Mouse (Mus musculus): ENCODE measurements around the gene Ffar1. TPM values are rescaled to one million over a fixed set of nuclear protein-coding genes. Genes with fewer than 3 reads are reported as not detected.

Gene Ffar1
- polyA plus RNA-seq, 1 experiment from 2014 or later, result not detected

Other genes with a start within 250 kb of the Ffar1 start
- gene Upk1a, start 248.7 kb downstream of the Ffar1 start, polyA plus RNA-seq (2016; fragmentation: Nextera tagmentation; extraction: Ambion mirVana), result 1.4 and 2.0 TPM in 2 replicates
- gene Cox6b1, start 235.4 kb downstream of the Ffar1 start, polyA plus RNA-seq (2016; fragmentation: Nextera tagmentation; extraction: Ambion mirVana), result 783 and 848 TPM in 2 replicates
- not detected in 2 replicates for gene Etv2, start 225.7 kb downstream of the Ffar1 start, polyA plus RNA-seq (2016; fragmentation: Nextera tagmentation; extraction: Ambion mirVana)
- 150 and 155 TPM in 2 replicates for gene Rbm42, start 211.2 kb downstream of the Ffar1 start, polyA plus RNA-seq (2016; fragmentation: Nextera tagmentation; extraction: Ambion mirVana)
- gene Haus5, start 196.6 kb downstream of the Ffar1 start, polyA plus RNA-seq (2016; fragmentation: Nextera tagmentation; extraction: Ambion mirVana), result 64.3 and 70.0 TPM in 2 replicates
- not detected in 2 replicates for gene Pmis2, start 190.0 kb downstream of the Ffar1 start, polyA plus RNA-seq (2016; fragmentation: Nextera tagmentation; extraction: Ambion mirVana)
- gene 2200002J24Rik, start 162.6 kb downstream of the Ffar1 start, polyA plus RNA-seq (2016; fragmentation: Nextera tagmentation; extraction: Ambion mirVana), result not detected in 2 replicates
- gene Atp4a, start 149.4 kb downstream of the Ffar1 start, polyA plus RNA-seq (2016; fragmentation: Nextera tagmentation; extraction: Ambion mirVana), result 0.50 and 0.60 TPM in 2 replicates
- 158 and 162 TPM in 2 replicates for gene Tmem147, start 132.0 kb downstream of the Ffar1 start, polyA plus RNA-seq (2016; fragmentation: Nextera tagmentation; extraction: Ambion mirVana)
- 0.51 and 0.71 TPM in 2 replicates for gene Gapdhs, start 117.9 kb downstream of the Ffar1 start, polyA plus RNA-seq (2016; fragmentation: Nextera tagmentation; extraction: Ambion mirVana)
- 1.7 and 2.3 TPM in 2 replicates for gene Sbsn, start 110.1 kb downstream of the Ffar1 start, polyA plus RNA-seq (2016; fragmentation: Nextera tagmentation; extraction: Ambion mirVana)
- not detected in 2 replicates for gene Dmkn, start 97.8 kb downstream of the Ffar1 start, polyA plus RNA-seq (2016; fragmentation: Nextera tagmentation; extraction: Ambion mirVana)
- not detected in 2 replicates for gene Krtdap, start 73.7 kb downstream of the Ffar1 start, polyA plus RNA-seq (2016; fragmentation: Nextera tagmentation; extraction: Ambion mirVana)
- gene Ffar2, start 37.8 kb downstream of the Ffar1 start, polyA plus RNA-seq (2016; fragmentation: Nextera tagmentation; extraction: Ambion mirVana), result not detected in 2 replicates
- gene Ffar3, start 5.4 kb downstream of the Ffar1 start, polyA plus RNA-seq (2016; fragmentation: Nextera tagmentation; extraction: Ambion mirVana), result not detected in 2 replicates
- gene Cd22, start 18.8 kb upstream of the Ffar1 start, polyA plus RNA-seq (2016; fragmentation: Nextera tagmentation; extraction: Ambion mirVana), result 0.05 and 0.26 TPM in 2 replicates
- 0.29 TPM in 1 of 2 replicates, not detected in the other for gene Mag, start 53.3 kb upstream of the Ffar1 start, polyA plus RNA-seq (2016; fragmentation: Nextera tagmentation; extraction: Ambion mirVana)
- gene Hamp2, start 63.1 kb upstream of the Ffar1 start, polyA plus RNA-seq (2016; fragmentation: Nextera tagmentation; extraction: Ambion mirVana), result not detected in 2 replicates
- gene Hamp, start 82.5 kb upstream of the Ffar1 start, polyA plus RNA-seq (2016; fragmentation: Nextera tagmentation; extraction: Ambion mirVana), result not detected in 2 replicates
- 31.9 and 37.6 TPM in 2 replicates for gene Usf2, start 95.2 kb upstream of the Ffar1 start, polyA plus RNA-seq (2016; fragmentation: Nextera tagmentation; extraction: Ambion mirVana)
- 32.6 and 33.2 TPM in 2 replicates for gene Lsr, start 111.9 kb upstream of the Ffar1 start, polyA plus RNA-seq (2016; fragmentation: Nextera tagmentation; extraction: Ambion mirVana)
- gene Fam187b, start 112.2 kb upstream of the Ffar1 start, polyA plus RNA-seq (2016; fragmentation: Nextera tagmentation; extraction: Ambion mirVana), result 1.00 and 1.1 TPM in 2 replicates
- gene Fxyd5, start 180.9 kb upstream of the Ffar1 start, polyA plus RNA-seq (2016; fragmentation: Nextera tagmentation; extraction: Ambion mirVana), result 9.9 and 10.3 TPM in 2 replicates
- 9.7 and 10.6 TPM in 2 replicates for gene Fxyd7, start 189.9 kb upstream of the Ffar1 start, polyA plus RNA-seq (2016; fragmentation: Nextera tagmentation; extraction: Ambion mirVana)
- 23.6 and 28.2 TPM in 2 replicates for gene Fxyd1, start 195.6 kb upstream of the Ffar1 start, polyA plus RNA-seq (2016; fragmentation: Nextera tagmentation; extraction: Ambion mirVana)
- gene Lgi4, start 197.8 kb upstream of the Ffar1 start, polyA plus RNA-seq (2016; fragmentation: Nextera tagmentation; extraction: Ambion mirVana), result 0.61 and 0.87 TPM in 2 replicates
- gene Fxyd3, start 215.1 kb upstream of the Ffar1 start, polyA plus RNA-seq (2016; fragmentation: Nextera tagmentation; extraction: Ambion mirVana), result 18.3 and 19.2 TPM in 2 replicates

All from limb, embryonic 12.5 days (tissue).